In genomic region chr13:19700733-19701442, GRCm38 (mm10) we compare ENCODE assay signal across 13 mouse cellular contexts. TPM values are rescaled to one million over a fixed set of nuclear protein-coding genes. Genes with fewer than 3 reads are reported as not detected.
DNase-seq lines count a peak whose midpoint lies in the region; ATAC-seq and TF ChIP-seq lines count a peak whose summit lies in the region.
"Had no signal": no experiment of that assay in that cellular context is flagged by ENCODE, and none has a peak within 500 bp of the region (broad histone marks: within the 10 kb centered on the region; RNA-seq: fewer than 3 reads in every experiment).

No protein-coding gene starts in this region.

- H3K4me2 ChIP-seq in hindbrain, embryonic 14.5 days (replicated peaks) = peak overlapping the region; percentile 27
- no peak overlapping the region for H3K4me2 ChIP-seq in hindbrain, embryonic 11.5 days (replicated peaks; ENCODE audit: low read depth, low read length)
- H3K4me2 ChIP-seq: lung, embryonic 15.5 days; neural tube, embryonic 12.5 days had no signal

- H3K36me3 ChIP-seq in hindbrain, embryonic 14.5 days (replicated peaks; ENCODE audit: control insufficient read depth, insufficient read depth) = no peaks in the 10 kb centered on the region
- H3K36me3 ChIP-seq in hindbrain, embryonic 11.5 days (ENCODE audit: control insufficient read depth, insufficient read depth, low read length) = no peaks in the 10 kb centered on the region
- no peaks in the 10 kb centered on the region for H3K36me3 ChIP-seq in testis, adult 2 months (ENCODE audit: control insufficient read depth, insufficient read depth, low read length)
- H3K36me3 ChIP-seq: limb, embryonic 10.5 days; lung, embryonic 15.5 days; neural tube, embryonic 12.5 days had no signal

- TF ChIP-seq POLR2A in testis, adult 2 months (IDR thresholded peaks at IDR 0.05; ENCODE audit: control insufficient read depth, low read depth, low read length) = no peak

- H3K9me3 ChIP-seq in hindbrain, embryonic 14.5 days (ENCODE audit: control insufficient read depth, low read length) = no peaks in the 10 kb centered on the region
- H3K9me3 ChIP-seq in hindbrain, embryonic 11.5 days (ENCODE audit: control insufficient read depth, low read length) = no peaks in the 10 kb centered on the region
- H3K9me3 ChIP-seq: limb, embryonic 10.5 days; lung, embryonic 15.5 days; neural tube, embryonic 12.5 days had no signal

- H3K27me3 ChIP-seq in hindbrain, embryonic 14.5 days (ENCODE audit: control insufficient read depth, insufficient read depth, low read length) = 0 out of 2 replicates have a peak, but pooled peaks cover 4% of the 10 kb centered on the region
- no peaks in the 10 kb centered on the region for H3K27me3 ChIP-seq in hindbrain, embryonic 11.5 days (ENCODE audit: control insufficient read depth, insufficient read depth, low read length)
- H3K27me3 ChIP-seq in testis, adult 2 months (ENCODE audit: control insufficient read depth, insufficient read depth, low read length) = no peaks in the 10 kb centered on the region
- H3K27me3 ChIP-seq: lung, embryonic 15.5 days had no signal

- no peak overlapping the region for H3K4me3 ChIP-seq in hindbrain, embryonic 14.5 days (replicated peaks; ENCODE audit: low read length)
- no peak overlapping the region for H3K4me3 ChIP-seq in hindbrain, embryonic 11.5 days (ENCODE audit: low read depth, low read length)
- peak overlapping the region; percentile 45 for H3K4me3 ChIP-seq in testis, adult 2 months (ENCODE audit: control insufficient read depth, low read depth, low read length)
- H3K4me3 ChIP-seq: limb, embryonic 10.5 days; lung, embryonic 15.5 days; neural tube, embryonic 12.5 days had no signal

- no peaks in the 10 kb centered on the region for H3K4me1 ChIP-seq in hindbrain, embryonic 14.5 days (replicated peaks; ENCODE audit: control insufficient read depth, insufficient read depth, low read length)
- H3K4me1 ChIP-seq in hindbrain, embryonic 11.5 days (replicated peaks; ENCODE audit: control insufficient read depth, insufficient read depth, low read length) = no peaks in the 10 kb centered on the region
- H3K4me1 ChIP-seq in testis, adult 2 months (ENCODE audit: control insufficient read depth, insufficient read depth, low read length) = peaks cover 14% of the 10 kb centered on the region
- H3K4me1 ChIP-seq: neural tube, embryonic 12.5 days had no signal

- no peak overlapping the region for H3K27ac ChIP-seq in hindbrain, embryonic 14.5 days
- H3K27ac ChIP-seq in hindbrain, embryonic 11.5 days (ENCODE audit: low read depth, low read length) = no peak overlapping the region
- H3K27ac ChIP-seq in testis, adult 2 months (ENCODE audit: control insufficient read depth, insufficient read depth, low read depth, low read length) = peak overlapping the region; percentile 48
- H3K27ac ChIP-seq: limb, embryonic 10.5 days; lung, embryonic 15.5 days; neural tube, embryonic 12.5 days had no signal

- no peak for DNase-seq in hindbrain, embryonic 14.5 days (ENCODE audit: low spot score)
- DNase-seq in hindbrain, embryonic 11.5 days (ENCODE audit: low spot score) = no peak
- DNase-seq in testis, postnatal 14 days (ENCODE audit: low spot score) = no peak
- DNase-seq in lung, postnatal 10 days = peak; percentile 2
- DNase-seq in kidney, adult 9 months = no peak
- DNase-seq: adrenal gland, postnatal 14 days; kidney, postnatal 25 days had no signal

- no peak for TF ChIP-seq CTCF in testis, adult 2 months (IDR thresholded peaks at IDR 0.05; ENCODE audit: control insufficient read depth, insufficient read depth, insufficient replicate concordance, low read depth, low read length)

- H3K9ac ChIP-seq in hindbrain, embryonic 14.5 days = no peak overlapping the region
- H3K9ac ChIP-seq in hindbrain, embryonic 11.5 days (ENCODE audit: low read depth, low read length) = no peak overlapping the region
- H3K9ac ChIP-seq: lung, embryonic 15.5 days; neural tube, embryonic 12.5 days had no signal

- no peak for ATAC-seq in hindbrain, embryonic 14.5 days (ENCODE audit: low FRiP score)
- ATAC-seq in hindbrain, embryonic 11.5 days (ENCODE audit: low FRiP score) = no peak
- ATAC-seq in activated CD4-positive, CD25-positive, alpha-beta regulatory T cell, adult 4 months = no peak

- 80% methylated on average over 4 of the region's 4 CpGs for WGBS in hindbrain, embryonic 14.5 days
- 92% methylated on average over 4 of the region's 4 CpGs for WGBS in hindbrain, embryonic 11.5 days

RNA-seq across cellular contexts. Expression of gene Nme8, which starts 3.3 kb away (rescaled TPM):
- 0.17 TPM in 1 of 2 replicates, not detected in the other for polyA plus RNA-seq in hindbrain, embryonic 14.5 days (2014; fragmentation: Nextera tagmentation; extraction: Ambion mirVana)
- polyA plus RNA-seq in hindbrain, embryonic 11.5 days (2014; fragmentation: Nextera tagmentation; extraction: Ambion mirVana) = not detected in 2 replicates
- polyA plus RNA-seq in testis, adult 2 months (2012; rRNA removed) = 42.4 and 47.5 TPM in 2 replicates
- polyA plus RNA-seq in activated CD4-positive, CD25-positive, alpha-beta regulatory T cell, adult 4 months (2017; shearing (Covaris generic)) = not detected
- polyA plus RNA-seq: frontal cortex, adult 2 months; limb, embryonic 10.5 days; lung, embryonic 15.5 days; neural tube, embryonic 12.5 days had no signal

Comparison
In these comparisons a context has a peak if more than half of its experiments do, and no peak if none do; other contexts are left out.
1. RNA of gene Nme8, which starts 3.3 kb away (polyA plus RNA-seq): 42.4 to 47.5 TPM in testis, adult 2 months; 0.17 TPM in hindbrain, embryonic 14.5 days, not detected in activated CD4-positive, CD25-positive, alpha-beta regulatory T cell, adult 4 months and not detected in hindbrain, embryonic 11.5 days; every median in the first group is over 10 times any median in the second.